Mouse (Mus musculus) testis, adult 2 months (tissue): ENCODE measurements around the gene Disc1.

ENCODE experiments used
- CTCF ChIP-seq: fragments of 200-500 bp; IDR thresholded peaks from 2 replicates; pipeline ENCODE4 v1.5.1; 2012; ENCODE audit warnings: low read depth, mild to moderate bottlenecking, inconsistent platforms, low read length, moderate library complexity; ENCODE audit not compliant: control insufficient read depth, insufficient read depth, insufficient replicate concordance
- POLR2A ChIP-seq: fragments of 200-500 bp; IDR thresholded peaks from 2 replicates; pipeline ENCODE4 v1.6.1; 2012; ENCODE audit warnings: low read depth, mild to moderate bottlenecking, inconsistent platforms, low read length, moderate library complexity; ENCODE audit not compliant: control insufficient read depth

DNA sequence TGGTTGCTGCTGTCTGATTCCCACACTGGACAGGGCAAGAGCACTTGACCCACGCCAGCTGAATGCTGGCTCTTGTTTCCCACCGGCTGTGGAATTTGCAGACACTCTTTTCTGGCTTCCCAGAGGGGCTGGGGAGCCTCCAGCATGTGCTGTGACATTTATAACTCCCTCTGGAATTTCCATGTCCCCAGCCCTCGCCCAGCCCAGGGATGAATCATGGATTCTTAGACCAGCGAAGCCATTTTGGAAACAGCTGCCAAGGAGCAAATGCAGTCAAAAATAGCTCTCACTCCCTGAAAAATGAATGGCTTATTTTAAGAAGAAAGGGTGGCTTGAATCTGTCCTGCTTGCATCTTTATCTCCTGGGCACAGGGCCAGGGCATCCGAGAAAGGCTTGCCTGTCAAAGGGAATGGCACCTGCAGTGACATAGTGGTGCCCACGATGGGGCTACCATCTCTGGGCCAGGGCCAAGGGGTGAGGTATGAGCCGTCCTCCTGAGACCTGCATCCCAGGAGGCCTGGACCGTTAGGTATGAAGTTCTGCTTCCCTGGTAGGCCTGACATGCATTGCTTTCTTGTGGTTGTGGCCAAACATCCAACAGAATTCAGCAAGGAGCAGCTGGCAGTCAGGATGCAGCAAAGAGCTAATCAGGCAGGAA, 239.1 kb downstream of the Disc1 start:
- TF ChIP-seq POLR2A (no peak), CTCF (no peak)
